Mouse (Mus musculus): Measurements from ENCODE around the gene Atp10b.

GRCm38 (mm10) chr11:43239804-43240203 is 90.1 kb downstream of the Atp10b start:
- TF ChIP-seq CTCF (IDR thresholded peaks at IDR 0.05; ENCODE audit: extremely low read depth, insufficient read depth, insufficient read length, insufficient replicate concordance), result no peak
- TF ChIP-seq POLR2A (IDR thresholded peaks at IDR 0.05; ENCODE audit: low read depth, low read length), result no peak
